Mouse (Mus musculus): ENCODE data around the gene Gpatch11.
"Not testable (repeated sequence)": the region's sequence is repeated elsewhere in the genome, so short reads cannot be mapped to it uniquely, and the experiment has no call there.

Gene Gpatch11

GRCm38 (mm10) chr17:78834856-78835835 is at the start of gene Gpatch11, which contains the start of gene Heatr5b:
Gene Gpatch11 (plus strand): TSS chr17:78835567.
Gene Heatr5b (minus strand): TSS chr17:78835364.
- peak; percentile 96 for DNase-seq (ENCODE audit: low spot score in 2 of 2)

- not testable (repeated sequence) for DNase-seq (ENCODE audit: low spot score in 2 of 2)
Observed at GRCm38 (mm10) chr17:78788273-78788672, 47.1 kb upstream of the Gpatch11 start.

DNA sequence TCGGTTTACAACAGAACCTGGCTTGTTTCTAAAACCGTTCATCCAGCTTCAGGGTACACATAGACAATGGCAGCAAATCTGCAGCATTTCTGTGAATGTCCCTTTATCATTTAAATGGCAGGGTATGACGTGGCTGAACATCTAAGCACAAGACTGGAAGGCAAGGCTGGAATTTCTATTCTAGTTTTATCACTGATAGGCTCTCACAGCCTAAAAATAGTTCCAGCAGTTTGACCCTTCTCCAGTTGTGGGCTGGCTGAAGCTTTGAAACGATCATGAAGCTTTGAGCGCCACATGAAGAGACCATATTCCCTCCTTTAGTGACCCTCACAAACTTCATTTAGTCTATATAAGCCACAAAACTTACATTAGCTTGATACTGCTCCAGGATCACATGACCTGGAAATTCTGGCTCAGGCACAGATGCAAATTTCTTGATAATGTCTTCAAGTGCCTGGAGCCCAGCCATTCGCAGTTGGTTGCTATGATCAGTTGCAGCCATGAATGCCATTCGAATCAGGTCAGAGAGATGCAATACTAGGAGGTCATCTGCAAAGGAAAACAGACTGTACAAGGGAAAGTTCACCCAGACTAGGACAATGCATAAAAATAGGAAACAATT is 44.2 kb upstream of the Gpatch11 start:
- no peak for DNase-seq (ENCODE audit: low spot score in 2 of 2)

DNA sequence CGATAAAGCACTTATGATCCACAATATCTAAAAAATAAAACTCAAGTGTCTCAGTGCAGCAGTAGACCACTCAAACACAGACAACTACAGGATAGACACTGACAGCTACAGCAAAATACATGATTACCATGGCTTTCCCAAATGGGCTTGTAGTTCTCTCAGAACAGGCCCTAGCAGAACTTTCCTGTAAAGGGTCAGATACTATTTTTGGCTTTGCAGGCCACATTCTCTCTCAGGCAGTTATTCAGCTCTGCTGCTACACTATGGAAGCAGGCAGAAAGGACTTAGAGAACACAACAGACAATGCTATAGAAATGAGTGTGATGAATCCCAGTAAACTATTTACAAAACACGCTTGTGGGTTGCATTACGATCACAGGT is 43.7 kb upstream of the Gpatch11 start:
- no peak for DNase-seq (ENCODE audit: low spot score in 2 of 2)

DNA sequence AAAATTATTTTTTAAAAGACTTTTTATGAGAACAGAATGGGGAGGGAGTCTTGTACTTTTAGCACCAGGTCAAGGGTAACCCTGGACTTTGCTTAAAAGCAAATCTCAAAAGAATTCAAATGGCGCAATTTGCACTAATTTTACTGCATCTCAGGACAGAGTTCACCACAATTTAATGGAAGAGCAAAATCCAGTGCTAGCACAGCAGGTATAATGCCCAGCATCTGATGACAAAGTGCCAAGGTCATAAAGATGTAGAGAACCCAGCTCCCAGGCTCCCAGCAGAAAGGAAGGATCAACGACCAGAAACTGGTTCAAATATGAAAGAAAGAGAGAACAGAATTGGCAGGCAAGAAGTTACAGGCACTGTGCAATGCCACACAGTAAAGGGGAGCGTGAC is 43.2 kb upstream of the Gpatch11 start:
- no peak for DNase-seq (ENCODE audit: low spot score in 2 of 2)

GRCm38 (mm10) chr17:78794390-78794789 is 41.0 kb upstream of the Gpatch11 start:
- DNase-seq (ENCODE audit: low spot score in 2 of 2): no peak

DNA sequence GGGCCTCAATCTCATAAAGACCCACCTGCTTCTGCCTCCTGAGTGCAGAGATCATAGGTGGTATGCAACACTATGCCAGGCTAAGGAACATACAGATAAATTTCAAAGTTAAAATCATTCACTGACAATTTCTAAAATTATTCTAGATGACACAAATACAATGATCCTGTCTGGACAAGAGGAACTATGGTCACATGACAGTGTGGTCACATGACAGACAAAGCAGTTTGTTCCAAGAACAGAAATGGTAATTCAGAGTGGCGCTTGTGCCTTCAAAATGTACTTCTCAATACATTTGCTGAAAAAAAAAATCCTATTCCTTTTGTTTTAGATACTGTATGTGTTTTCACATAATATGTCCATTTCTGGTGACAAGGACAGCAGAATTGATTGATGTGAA is 38.1 kb upstream of the Gpatch11 start:
- DNase-seq (ENCODE audit: low spot score in 2 of 2): no peak

DNA sequence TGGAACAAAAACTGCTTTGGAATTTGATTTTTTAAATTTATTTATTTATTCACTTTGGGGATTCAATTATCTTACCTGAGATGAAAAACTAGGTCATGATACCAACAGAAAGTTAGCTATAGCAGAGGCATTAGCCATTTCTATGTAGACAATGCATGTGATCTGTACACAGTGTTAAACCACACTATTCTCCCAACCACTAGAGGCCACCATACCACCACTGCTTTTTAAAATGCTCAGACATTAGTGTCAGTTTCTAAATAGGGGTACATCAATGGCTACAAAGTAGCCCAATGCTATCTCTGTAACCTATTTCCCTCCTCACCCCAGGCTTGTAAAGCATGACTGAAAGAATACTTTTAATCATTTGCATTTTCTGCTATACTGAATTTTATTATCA is 26.3 kb upstream of the Gpatch11 start:
- no peak for DNase-seq (ENCODE audit: low spot score in 2 of 2)

DNA sequence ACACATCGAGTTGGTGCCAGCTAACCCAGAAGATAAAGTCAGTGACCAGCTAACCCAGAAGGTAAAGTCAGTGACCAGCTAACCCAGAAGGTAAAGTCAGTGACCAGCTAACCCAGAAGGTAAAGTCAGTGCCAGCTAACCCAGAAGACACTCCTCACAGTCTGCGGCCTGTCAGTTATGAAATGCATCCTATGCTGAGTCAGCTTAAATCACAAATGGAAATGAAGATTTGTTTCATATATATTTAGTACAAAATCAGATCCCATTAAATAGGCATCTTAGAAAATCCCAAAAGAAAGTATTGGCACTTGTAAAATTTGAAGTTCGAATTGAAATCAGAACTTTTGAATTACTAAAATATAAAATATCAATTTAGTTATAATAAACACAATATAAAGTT is 25.8 kb upstream of the Gpatch11 start:
- no peak for DNase-seq (ENCODE audit: low spot score in 2 of 2)

DNA sequence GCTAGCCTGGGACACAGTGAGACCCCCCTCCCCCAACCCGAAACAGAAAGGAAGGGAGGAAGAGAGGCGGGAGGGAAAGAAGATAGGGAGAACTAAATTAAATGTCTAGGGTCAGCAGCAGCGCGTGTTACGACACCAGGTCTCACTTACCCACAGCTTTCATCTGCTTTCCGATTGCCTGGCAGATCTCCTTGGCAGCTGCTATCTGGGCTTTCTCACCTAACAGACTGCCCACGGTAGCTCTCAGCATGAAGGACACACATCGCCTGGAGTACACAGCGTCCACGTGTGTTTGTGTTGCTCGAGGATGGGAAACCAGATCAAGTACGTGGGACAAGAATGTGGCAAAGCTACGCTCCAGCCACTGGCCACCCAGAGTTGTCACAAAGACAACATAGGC is 11.0 kb upstream of the Gpatch11 start:
- no peak for DNase-seq (ENCODE audit: low spot score in 2 of 2)

DNA sequence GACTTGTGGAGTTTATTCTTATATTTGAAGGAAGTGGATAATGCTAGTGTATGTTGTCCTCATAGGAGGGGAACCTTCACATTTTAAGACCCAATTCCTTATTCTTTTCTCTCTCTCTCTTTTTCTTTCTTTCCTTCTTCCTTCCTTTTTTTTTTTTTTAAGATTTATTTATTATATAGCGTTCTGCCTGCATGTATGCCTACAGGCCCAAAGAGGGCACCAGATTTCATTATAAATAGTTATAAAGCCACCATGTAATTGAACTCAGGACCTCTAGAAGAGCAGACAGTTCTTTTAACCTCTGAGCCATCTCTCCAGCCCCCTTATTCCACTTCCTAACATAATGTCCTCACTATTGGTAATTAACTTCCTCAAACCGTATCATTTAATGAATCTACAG is 689 bp downstream of the Gpatch11 start:
- no peak for DNase-seq (ENCODE audit: low spot score in 2 of 2)

DNA sequence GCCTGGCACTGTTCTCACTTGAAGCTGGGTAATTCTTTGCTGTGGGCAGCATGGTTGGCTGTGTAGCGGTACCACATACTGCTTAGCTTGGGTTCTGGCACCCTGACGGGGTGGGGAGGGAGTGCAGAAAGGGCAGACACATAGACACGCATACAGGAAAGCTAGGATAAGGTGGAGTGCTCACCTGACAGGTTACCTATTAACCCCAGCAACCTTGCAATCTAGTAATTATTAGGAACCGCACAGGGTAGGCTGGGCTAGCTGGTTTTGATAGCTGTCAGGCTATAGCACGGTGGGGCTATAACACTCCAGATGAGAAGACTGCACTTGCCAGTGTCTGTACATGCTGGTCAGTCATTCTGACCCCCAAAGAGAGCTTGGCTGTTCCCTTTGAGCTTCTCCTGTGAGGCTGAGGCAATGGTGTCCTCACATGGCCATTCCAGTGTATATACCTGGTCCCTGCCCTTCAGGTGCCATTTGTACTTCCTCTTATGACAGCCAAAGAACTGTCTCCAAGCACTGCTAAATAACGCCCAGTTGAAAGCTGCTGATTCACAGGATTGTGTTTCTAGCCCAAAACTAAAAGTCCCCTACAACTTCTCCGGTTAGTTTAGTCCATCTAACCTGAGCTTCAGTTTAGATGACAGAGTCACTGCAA is 7.0 kb downstream of the Gpatch11 start:
- DNase-seq (ENCODE audit: low spot score in 2 of 2): no peak

DNA sequence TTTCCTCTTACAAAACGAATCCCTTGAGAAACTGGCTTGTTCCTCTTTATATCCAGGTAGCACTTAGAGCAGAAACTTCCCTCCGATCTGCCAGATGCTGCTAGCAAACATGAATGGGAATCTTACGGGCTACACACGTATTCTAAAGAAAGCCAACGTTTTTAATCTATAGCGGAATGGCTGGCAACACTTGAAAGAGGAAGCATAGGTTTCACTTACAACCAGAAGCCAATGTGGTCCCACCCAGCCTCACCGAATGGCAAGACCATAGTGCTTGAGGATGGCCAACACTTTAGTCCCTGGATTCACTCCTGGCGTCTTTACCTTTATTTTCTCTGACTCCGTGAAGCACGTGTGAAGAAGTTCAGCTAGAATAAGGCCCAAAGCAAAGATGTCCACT is 20.9 kb downstream of the Gpatch11 start:
- no peak for DNase-seq (ENCODE audit: low spot score in 2 of 2)

DNA sequence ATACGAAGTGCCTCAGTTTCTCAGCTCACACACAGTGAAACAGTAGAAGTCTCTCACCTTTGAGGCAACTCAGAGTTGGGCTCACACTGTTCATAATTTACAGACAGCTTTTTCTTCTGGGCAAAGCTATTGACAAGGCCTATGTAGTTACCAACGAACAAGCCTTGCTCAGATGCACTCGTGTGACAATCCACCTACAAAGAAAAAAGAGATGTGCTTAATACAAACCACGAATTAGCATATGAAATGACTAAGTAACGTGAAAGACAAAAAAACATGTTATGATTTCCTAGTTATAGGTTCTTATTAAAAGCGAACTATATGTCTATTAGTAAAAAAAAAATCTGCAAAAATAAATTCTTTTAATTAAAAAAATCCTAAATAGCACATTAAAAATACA is 38.5 kb downstream of the Gpatch11 start:
- DNase-seq (ENCODE audit: low spot score in 2 of 2): no peak

GRCm38 (mm10) chr17:78881878-78882304 is 46.5 kb downstream of the Gpatch11 start:
- DNase-seq (ENCODE audit: low spot score in 2 of 2): no peak

DNA sequence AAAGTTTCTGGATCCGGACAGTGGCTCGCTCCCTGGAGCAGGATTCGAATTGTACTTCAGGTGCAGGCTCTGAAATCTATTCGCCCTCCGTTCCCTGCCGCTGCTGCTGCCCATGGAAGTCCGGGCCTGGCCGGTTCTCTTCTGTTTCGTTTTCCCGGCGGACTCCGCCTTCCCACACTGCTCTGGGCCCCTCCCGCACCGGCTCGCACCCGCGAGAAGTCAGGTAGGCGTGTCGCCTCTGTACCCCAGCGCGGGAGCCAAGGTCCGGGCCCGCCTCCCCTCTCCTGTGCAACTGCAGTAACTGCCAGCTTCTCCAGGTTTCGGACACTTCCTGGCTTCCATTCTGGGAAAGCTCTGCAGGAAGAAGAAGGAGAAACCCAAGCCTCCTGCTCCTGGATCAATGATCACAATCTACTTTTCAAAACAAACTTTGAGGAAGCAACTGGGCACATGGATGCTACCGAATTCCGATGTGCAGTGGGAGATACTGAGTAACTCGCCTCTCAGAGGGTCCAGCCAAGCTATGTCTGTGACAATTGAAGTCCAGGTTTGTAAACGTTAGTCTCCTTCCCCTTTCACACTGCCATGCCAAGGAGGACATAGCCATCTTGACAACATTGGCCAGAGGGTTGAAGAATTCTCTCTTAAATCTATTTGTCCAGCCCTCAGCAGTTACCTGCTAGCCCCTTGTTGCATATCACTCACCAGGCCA is 47.2 kb downstream of the Gpatch11 start, which contains the start of gene Eif2ak2:
TSS of gene Eif2ak2 (minus strand) at position 173 of the 712 bp plus-strand sequence.
- DNase-seq (ENCODE audit: low spot score in 2 of 2): peak; percentile 63 to 73

DNA sequence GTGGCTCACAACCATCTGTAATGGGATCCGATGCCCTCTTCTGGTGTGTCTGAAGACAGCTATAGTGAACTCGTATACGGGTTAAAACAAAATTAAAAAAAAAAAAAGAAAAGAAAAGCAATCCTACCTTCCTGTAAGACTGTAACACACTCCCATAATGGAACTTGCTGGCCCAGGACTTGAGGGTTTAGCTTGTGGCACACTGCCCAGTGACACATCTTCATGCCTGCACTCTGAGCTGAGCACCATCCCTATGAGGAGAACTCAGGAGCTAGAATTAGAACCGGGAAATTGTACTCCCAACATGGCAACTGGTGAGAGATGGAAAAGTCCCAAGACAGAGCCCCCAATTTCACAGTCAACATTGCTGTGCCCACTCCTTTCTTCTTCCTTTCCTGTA is 47.9 kb downstream of the Gpatch11 start:
- no peak for DNase-seq (ENCODE audit: low spot score in 2 of 2)

DNA sequence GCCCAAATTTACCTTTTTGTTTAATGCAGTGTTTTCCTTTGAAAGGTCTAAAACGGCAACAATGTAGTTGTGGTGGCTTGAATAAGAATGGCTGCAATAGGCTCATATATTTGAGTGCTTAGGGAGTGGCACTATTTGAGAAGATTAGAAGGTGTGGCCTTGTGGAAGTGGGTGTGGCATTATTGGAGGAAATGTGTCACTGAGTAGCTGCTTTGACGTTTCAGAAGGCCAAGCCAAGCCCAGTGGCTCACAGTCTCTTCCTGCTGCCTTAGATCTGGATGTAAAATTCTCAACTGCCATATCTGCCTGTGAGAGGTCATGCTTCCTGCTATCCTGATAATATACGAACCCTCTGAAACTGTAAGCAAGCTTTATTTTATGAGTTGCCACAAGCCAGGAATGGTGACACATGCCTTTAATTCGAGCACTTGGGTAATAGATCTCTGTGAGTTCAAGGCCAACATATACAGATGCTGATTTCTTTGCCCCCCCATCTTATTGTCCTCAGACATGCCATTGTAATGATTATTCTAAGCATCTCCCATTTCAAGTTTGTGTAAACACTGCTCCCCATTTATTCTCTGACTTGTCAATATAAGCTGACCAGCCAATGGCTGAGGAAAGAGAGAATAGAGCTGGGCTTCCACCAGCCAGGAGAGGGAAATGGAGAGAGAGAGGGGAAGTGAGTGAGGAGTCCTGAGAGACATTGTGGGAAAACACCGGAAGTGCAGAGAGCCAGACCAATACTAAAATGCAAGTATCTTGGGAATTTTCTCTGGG is 50.1 kb downstream of the Gpatch11 start:
- DNase-seq (ENCODE audit: low spot score in 2 of 2): no peak

DNA sequence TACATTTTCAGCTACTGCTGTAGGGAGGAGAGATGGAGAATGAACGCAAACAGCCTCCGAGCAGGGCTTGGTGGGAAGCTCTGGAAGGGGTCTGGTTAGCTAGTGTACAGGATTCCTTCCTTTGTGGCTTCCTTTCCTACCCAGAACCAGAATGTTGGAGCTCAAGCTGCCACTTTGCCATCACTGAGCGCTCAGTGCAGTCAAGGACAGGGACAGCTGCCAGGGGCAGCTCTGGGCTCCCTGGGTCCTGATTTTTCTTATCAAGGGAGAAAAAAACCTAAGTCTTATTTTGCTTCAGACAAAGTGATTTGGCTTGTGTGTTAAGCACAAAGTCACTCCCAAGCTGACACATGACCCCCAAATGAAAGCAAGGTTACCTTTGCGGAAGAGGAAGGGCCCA is 53.2 kb downstream of the Gpatch11 start:
- no peak for DNase-seq (ENCODE audit: low spot score in 2 of 2)

GRCm38 (mm10) chr17:78889184-78889583 is 53.8 kb downstream of the Gpatch11 start:
- no peak for DNase-seq (ENCODE audit: low spot score in 2 of 2)

DNA sequence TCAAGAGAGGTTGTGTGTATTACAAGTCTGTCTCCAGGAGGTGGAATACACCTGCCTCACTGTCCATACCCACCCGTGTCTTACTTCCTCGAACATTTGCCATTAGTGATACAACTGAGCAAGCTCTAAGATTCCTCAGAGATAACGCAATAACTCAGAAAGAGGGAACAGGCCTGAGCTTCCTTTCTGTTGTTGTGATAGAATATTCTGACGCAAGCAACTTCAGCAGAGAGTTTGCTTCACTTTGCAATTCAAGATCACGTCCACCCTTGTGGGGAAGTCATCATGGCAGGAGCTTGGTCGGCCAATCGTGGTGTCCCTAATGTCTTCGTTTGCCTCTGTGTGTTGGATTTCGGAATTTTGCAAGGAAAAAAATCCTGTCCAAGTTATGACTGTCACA is 55.7 kb downstream of the Gpatch11 start:
- DNase-seq (ENCODE audit: low spot score in 2 of 2): no peak

Measured in spleen, postnatal 14 days (tissue).